Mouse (Mus musculus) frontal cortex, postnatal 36 days (tissue): ENCODE measurements at regions not wholly inside any gene's neighbourhood (a gene's known extent, or its start where the extent isn't known, plus 50 kb on each side); places are given as distances from the start of the nearest gene placed in this dataset.

Experiments
- DNase-seq, 2 experiments: peaks; one replicate each; pipeline ENCODE4 v3.0.0; 2022; ENCODE audit warnings: low spot score in 2 of 2

GRCm38 (mm10) chr13:15221322-15221721 is 241.7 kb upstream of the Gli3 start:
- DNase-seq, result no peak

- DNase-seq, result no peak
These were observed 235.4 kb upstream of the Gli3 start for GRCm38 (mm10) chr13:15227641-15228040.
